Mouse (Mus musculus) adipose tissue, adult 10 weeks (tissue): ENCODE measurements around the gene Nudt7. TPM values are rescaled to one million over a fixed set of nuclear protein-coding genes. Genes with fewer than 3 reads are reported as not detected.

Source experiments
- polyA plus RNA-seq: library from polyadenylated mRNA; stranded (reverse); fragments of 350-450 nt; fragmentation: Illumina TruSeq; extraction: RNeasy Lipid Tissue Mini Kit (QIAGEN cat#74804); gene quantifications from one replicate; pipeline ENCODE4 v1.2.3, GENCODE M21; 2014; ENCODE audit warnings: low read depth, low replicate concordance

Gene Nudt7
- polyA plus RNA-seq: 35.6 TPM

DNA sequence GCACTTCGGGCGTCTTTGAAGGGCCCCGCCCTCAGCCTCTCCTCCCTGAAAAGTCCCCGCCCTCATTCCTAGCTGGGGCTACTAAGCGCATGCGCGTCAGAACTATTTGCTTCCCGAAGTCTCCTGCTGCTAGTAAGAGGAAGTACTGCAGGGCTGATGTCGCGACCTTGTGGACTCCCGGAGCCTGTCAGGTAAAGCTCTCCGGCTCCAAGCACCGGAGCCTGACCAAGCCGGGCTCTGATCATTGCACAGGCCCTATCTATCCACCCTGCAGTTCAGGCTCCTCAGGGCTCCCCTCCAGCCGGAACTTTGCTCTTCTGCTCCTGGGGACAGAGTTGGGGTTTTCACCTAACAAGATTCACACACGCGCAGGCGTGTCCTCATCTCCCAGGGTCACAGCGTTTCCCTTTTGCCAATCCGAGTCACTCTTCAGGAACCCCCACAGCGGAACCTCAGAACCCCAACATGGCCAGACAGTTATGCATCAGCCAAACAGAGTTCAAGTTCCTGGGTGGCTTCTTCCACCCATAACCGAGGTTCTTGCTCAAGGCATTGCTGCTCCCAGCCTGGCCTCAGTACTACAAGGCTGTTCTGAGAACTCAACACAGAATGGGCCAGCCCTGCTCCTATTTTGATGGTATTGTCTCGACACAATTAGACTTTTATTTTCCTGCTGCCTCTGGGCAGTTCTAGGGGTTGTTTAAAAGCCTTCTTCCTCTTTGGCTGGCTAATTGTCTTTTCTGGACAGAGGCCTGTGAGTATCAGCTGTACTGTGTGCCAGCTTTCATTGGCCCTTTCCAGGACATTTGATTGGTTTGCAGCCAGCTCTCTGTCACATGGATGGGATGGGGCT, at the start of gene Nudt7:
Nudt7 (plus strand) TSS at position 48 of the 853 bp plus-strand sequence.

Other genes with a start within 250 kb of the Nudt7 start
- gene Vat1l, start 72.1 kb downstream of the Nudt7 start, polyA plus RNA-seq: 0.98 TPM